Comparison of ENCODE assay signal across 8 mouse cellular contexts in the genomic region with DNA sequence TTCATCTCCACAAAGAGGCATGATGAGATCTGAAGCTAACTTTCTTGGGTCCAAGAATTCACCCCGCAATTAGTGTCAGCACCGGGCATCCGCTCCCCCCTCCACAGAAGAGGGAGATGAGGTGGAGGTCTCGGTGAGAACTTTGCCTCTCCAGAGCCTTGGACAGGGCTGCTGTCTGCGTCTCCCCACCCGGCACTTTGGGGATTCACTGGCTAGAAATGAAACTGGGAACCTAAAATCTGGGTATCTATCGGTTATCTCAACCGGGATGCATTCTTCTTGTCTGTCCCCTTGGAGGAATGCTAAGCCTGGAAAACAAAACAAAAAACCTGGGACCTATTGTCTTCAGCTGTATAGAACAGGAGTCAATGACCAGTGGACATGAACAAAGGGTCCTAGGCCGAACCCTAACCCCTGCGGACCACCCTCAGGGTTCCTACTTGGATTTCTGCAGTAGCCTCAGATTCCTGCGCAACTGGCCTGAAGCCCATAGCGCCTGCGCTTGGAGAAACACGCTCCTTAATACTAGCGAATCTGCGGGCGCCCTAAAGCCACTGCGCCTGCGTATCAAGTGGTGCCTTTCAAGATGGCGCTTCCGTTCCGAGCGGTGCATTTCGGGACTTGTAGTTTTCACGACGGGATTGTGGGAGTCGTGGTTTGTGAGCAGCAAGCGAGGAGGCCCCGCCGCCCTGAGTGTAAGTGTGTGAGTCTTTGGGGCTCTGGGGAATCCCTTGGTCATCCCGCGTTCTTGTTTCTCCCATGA. TPM values are rescaled to one million over a fixed set of nuclear protein-coding genes. Genes with fewer than 3 reads are reported as not detected.
A peak's percentile ranks its signal among the peaks of the same experiment; 100 is the strongest.
DNase-seq lines count a peak whose midpoint lies in the region; ATAC-seq and TF ChIP-seq lines count a peak whose summit lies in the region.

A gene (plus strand): TSS at position 638 of the 763 bp plus-strand sequence.

- H3K79me2 ChIP-seq in heart, adult 2 months (replicated peaks; ENCODE audit: control insufficient read depth, insufficient read depth, low read length), result no peaks in the 10 kb centered on the region

- peak; percentile 96 for ATAC-seq in embryonic facial prominence, embryonic 14.5 days (ENCODE audit: low read depth)
- ATAC-seq in limb, embryonic 13.5 days (ENCODE audit: low FRiP score, low read depth), result peak; percentile 93
- peak; percentile 95 for ATAC-seq in midbrain, embryonic 16.5 days

- peaks cover 9% of the 10 kb centered on the region; the same call in 1 of the 2 replicates for H3K36me3 ChIP-seq in embryonic facial prominence, embryonic 14.5 days (ENCODE audit: control insufficient read depth, insufficient read depth, low read length)
- no peaks in the 10 kb centered on the region; the same call in 1 of the 2 replicates for H3K36me3 ChIP-seq in heart, adult 2 months (ENCODE audit: control insufficient read depth, insufficient read depth, low read length)
- H3K36me3 ChIP-seq in limb, embryonic 13.5 days, result peaks cover 6% of the 10 kb centered on the region
- H3K36me3 ChIP-seq in midbrain, embryonic 16.5 days (ENCODE audit: control insufficient read depth, insufficient read depth, low read length), result peaks cover 3% of the 10 kb centered on the region; the same call in 1 of the 2 replicates

- DNase-seq in 3T3-L1 (ENCODE audit: low read depth, low spot score), result peak; percentile 99
- peak; percentile 65 to 86 for DNase-seq in adrenal gland, postnatal 4 days (ENCODE audit: low spot score in 2 of 2)
- DNase-seq in embryonic facial prominence, embryonic 14.5 days (ENCODE audit: low spot score), result peak; percentile 99
- peak; percentile 93 to 95 for DNase-seq in heart, adult 2 months
- DNase-seq in kidney, adult 8-10 months, result peak; percentile 95 to 96
- DNase-seq in spleen, postnatal 10 days (ENCODE audit: low spot score in 2 of 2), result peak; percentile 85 to 96

- TF ChIP-seq CTCF in heart, adult 2 months (IDR thresholded peaks at IDR 0.05), result no peak

- H3K27me3 ChIP-seq in embryonic facial prominence, embryonic 14.5 days (replicated peaks; ENCODE audit: control insufficient read depth, insufficient read depth, low read length), result no peaks in the 10 kb centered on the region
- H3K27me3 ChIP-seq in heart, adult 2 months (ENCODE audit: control insufficient read depth, insufficient read depth, low read length), result no peaks in the 10 kb centered on the region
- H3K27me3 ChIP-seq in limb, embryonic 13.5 days, result no peaks in the 10 kb centered on the region
- no peaks in the 10 kb centered on the region for H3K27me3 ChIP-seq in midbrain, embryonic 16.5 days (ENCODE audit: control insufficient read depth, insufficient read depth, low read depth, low read length)

- no peaks in the 10 kb centered on the region for H3K9me3 ChIP-seq in embryonic facial prominence, embryonic 14.5 days (ENCODE audit: control insufficient read depth, low read length)
- H3K9me3 ChIP-seq in limb, embryonic 13.5 days, result no peaks in the 10 kb centered on the region
- H3K9me3 ChIP-seq in midbrain, embryonic 16.5 days (replicated peaks; ENCODE audit: control insufficient read depth, low read length, poor library complexity, severe bottlenecking), result no peaks in the 10 kb centered on the region

- H3K4me1 ChIP-seq in embryonic facial prominence, embryonic 14.5 days (ENCODE audit: control insufficient read depth, insufficient read depth, low read length), result peaks cover 14% of the 10 kb centered on the region
- H3K4me1 ChIP-seq in heart, adult 2 months (ENCODE audit: control insufficient read depth, insufficient read depth, low read length), result peaks cover 10% of the 10 kb centered on the region
- H3K4me1 ChIP-seq in limb, embryonic 13.5 days, result peaks cover 28% of the 10 kb centered on the region
- H3K4me1 ChIP-seq in midbrain, embryonic 16.5 days (ENCODE audit: control insufficient read depth, insufficient read depth, low read length), result peaks cover 11% of the 10 kb centered on the region

- TF ChIP-seq POLR2A in heart, adult 2 months (IDR thresholded peaks at IDR 0.05; ENCODE audit: insufficient read depth, low read depth, low read length), result peak; percentile 95

- H3K27ac ChIP-seq in embryonic facial prominence, embryonic 14.5 days (replicated peaks; ENCODE audit: low read depth, low read length), result peak within 1 kb of the TSS; percentile 35
- H3K27ac ChIP-seq in heart, adult 2 months, result peak within 1 kb of the TSS; percentile 93
- peak within 1 kb of the TSS; percentile 74 for H3K27ac ChIP-seq in limb, embryonic 13.5 days
- peak within 1 kb of the TSS; percentile 71 for H3K27ac ChIP-seq in midbrain, embryonic 16.5 days (ENCODE audit: low read length)

- WGBS in embryonic facial prominence, embryonic 14.5 days, result 8% methylated on average over 32 of the region's 32 CpGs
- 7% methylated on average over 32 of the region's 32 CpGs for WGBS in heart, adult 2 months
- 13% methylated on average over 32 of the region's 32 CpGs for WGBS in limb, embryonic 13.5 days
- 7% methylated on average over 32 of the region's 32 CpGs for WGBS in midbrain, embryonic 16.5 days

- peak within 1 kb of the TSS; percentile 81 for H3K9ac ChIP-seq in embryonic facial prominence, embryonic 14.5 days (ENCODE audit: low read depth, low read length)
- peak within 1 kb of the TSS; percentile 67 for H3K9ac ChIP-seq in heart, adult 2 months (ENCODE audit: low read depth, low read length)
- peak within 1 kb of the TSS; percentile 82 for H3K9ac ChIP-seq in limb, embryonic 13.5 days
- H3K9ac ChIP-seq in midbrain, embryonic 16.5 days (ENCODE audit: low read depth, low read length), result peak within 1 kb of the TSS; percentile 86

- peak within 1 kb of the TSS; percentile 74 for H3K4me3 ChIP-seq in embryonic facial prominence, embryonic 14.5 days (ENCODE audit: low read depth, low read length)
- peak within 1 kb of the TSS; percentile 75 for H3K4me3 ChIP-seq in heart, adult 2 months
- peak within 1 kb of the TSS; percentile 73 for H3K4me3 ChIP-seq in limb, embryonic 13.5 days
- peak within 1 kb of the TSS; percentile 70 for H3K4me3 ChIP-seq in midbrain, embryonic 16.5 days (ENCODE audit: low read depth, low read length)

- peak; percentile 83 for TF ChIP-seq EP300 in heart, adult 2 months (IDR thresholded peaks at IDR 0.05; ENCODE audit: insufficient read depth, low read depth, low read length)

- intact Hi-C loops in heart, adult 2 months (cut with DNase I), result loop anchor here (1.0 to 5.0 kb wide), 2 partner anchors 369 to 574 kb away; a partner anchor contains a TSS

- peak within 1 kb of the TSS; percentile 68 for H3K4me2 ChIP-seq in embryonic facial prominence, embryonic 14.5 days (ENCODE audit: low read depth, low read length)
- peak within 1 kb of the TSS; percentile 81 for H3K4me2 ChIP-seq in limb, embryonic 13.5 days (replicated peaks)
- H3K4me2 ChIP-seq in midbrain, embryonic 16.5 days (ENCODE audit: low read length), result peak within 1 kb of the TSS; percentile 65

RNA-seq across cellular contexts. Expression of the gene that starts here (rescaled TPM):
- 10 to 100 TPM; 49.0 to 51.8 TPM for total RNA-seq in adrenal gland, postnatal 4 days (2021)
- 131 and 155 TPM in 2 replicates for polyA plus RNA-seq in embryonic facial prominence, embryonic 14.5 days (2014; fragmentation: Nextera tagmentation; extraction: Ambion mirVana)
- 10 to 100 TPM; 76.1 to 89.9 TPM for total RNA-seq in heart, adult 2 months (2021)
- 46.9 and 55.4 TPM in 2 replicates for polyA plus RNA-seq in heart, adult 2 months (2012; rRNA removed)
- polyA plus RNA-seq in limb, embryonic 13.5 days (2015; fragmentation: Nextera tagmentation; extraction: Ambion mirVana), result 144 and 145 TPM in 2 replicates
- polyA plus RNA-seq in midbrain, embryonic 16.5 days (2015; fragmentation: Nextera tagmentation; extraction: Ambion mirVana), result 56.0 and 62.3 TPM in 2 replicates

Comparison
In these comparisons a context has a peak if more than half of its experiments do, and no peak if none do; other contexts are left out.
1. Peak in every context shown above with its lines: DNase-seq, ATAC-seq, H3K4me3 ChIP-seq and H3K27ac ChIP-seq.
2. H3K27ac ChIP-seq: peak in every context shown above with its lines; median percentile 93 in heart, adult 2 months; 74 in limb, embryonic 13.5 days; 71 in midbrain, embryonic 16.5 days; 35 in embryonic facial prominence, embryonic 14.5 days.